Mouse (Mus musculus) intestine, postnatal 0 days (tissue): ENCODE results near the gene App. TPM values are rescaled to one million over a fixed set of nuclear protein-coding genes. Genes with fewer than 3 reads are reported as not detected.

Experiments
- ATAC-seq: fragments of 200-750 bp; cut with Nextera tagmentation; 2 replicates; pipeline ENCODE4 v1.8.0; 2017; ENCODE audit warnings: mild to moderate bottlenecking, moderate TSS enrichment, moderate library complexity
- H3K27ac ChIP-seq: fragments of 300-500 bp; sonication (generic); 2 replicates; pipeline ENCODE4 v1.5.1; 2014; ENCODE audit warnings: mild to moderate bottlenecking, low read depth, low read length, moderate library complexity
- H3K27me3 ChIP-seq: fragments of 300-500 bp; sonication (generic); replicated peaks from 2 replicates; pipeline ENCODE4 v1.6.1; 2014; ENCODE audit warnings: low read length, mixed read lengths; ENCODE audit not compliant: control insufficient read depth, insufficient read depth
- H3K36me3 ChIP-seq: fragments of 300-500 bp; sonication (generic); 2 replicates; pipeline ENCODE4 v1.6.1; 2014; ENCODE audit warnings: mild to moderate bottlenecking, moderate library complexity; ENCODE audit not compliant: control insufficient read depth, insufficient read depth
- H3K4me1 ChIP-seq: fragments of 300-500 bp; sonication (generic); replicated peaks from 2 replicates; pipeline ENCODE4 v1.6.1; 2014; ENCODE audit warnings: antibody characterized with exemption, low read length, mixed read lengths; ENCODE audit not compliant: control insufficient read depth, insufficient read depth
- H3K4me2 ChIP-seq: fragments of 300-500 bp; sonication (generic); replicated peaks from 2 replicates; pipeline ENCODE4 v1.6.1; 2014; ENCODE audit warnings: low read depth, mild to moderate bottlenecking, moderate library complexity
- H3K4me3 ChIP-seq: fragments of 300-500 bp; sonication (generic); 2 replicates; pipeline ENCODE4 v1.5.1; 2014; ENCODE audit warnings: low read depth, low read length
- H3K9ac ChIP-seq: fragments of 300-500 bp; sonication (generic); 2 replicates; pipeline ENCODE4 v1.6.1; 2014; ENCODE audit warnings: mild to moderate bottlenecking, low read depth, low read length
- H3K9me3 ChIP-seq: fragments of 300-500 bp; sonication (generic); 2 replicates; pipeline ENCODE4 v1.6.1; 2016; ENCODE audit warnings: mixed run types; ENCODE audit not compliant: control insufficient read depth
- CTCF ChIP-seq: sonication (generic); IDR thresholded peaks from 2 replicates; pipeline ENCODE4 v1.5.1; 2016; ENCODE audit warnings: low read depth, mild to moderate bottlenecking, control low read depth, antibody characterized with exemption, moderate library complexity
- WGBS: fragments of 180-500 bp; shearing (Covaris S2); extraction: QIAGEN DNeasy Blood & Tissue Kit; methylation state at CpG from one replicate; pipeline ENCODE4 v1.1.7; 2014; 5-methylcytosine and 5-hydroxymethylcytosine counted together
- polyA plus RNA-seq: library from polyadenylated mRNA; unstranded; fragments of >200 nt; fragmentation: Nextera tagmentation; extraction: Ambion mirVana; gene quantifications from 2 replicates; pipeline ENCODE4 v1.2.1, GENCODE M21; 2015

The App gene
- polyA plus RNA-seq, 1 experiment from 2014 or later, result 191 TPM

- no peaks in the 10 kb centered on the region for H3K4me1 ChIP-seq
- no peak overlapping the region for H3K4me3 ChIP-seq
- no peak overlapping the region for H3K4me2 ChIP-seq
- no peak for TF ChIP-seq CTCF
- no peaks in the 10 kb centered on the region; the same call in 1 of the 2 replicates for H3K36me3 ChIP-seq
- H3K27ac ChIP-seq, result no peak overlapping the region
- no peak for ATAC-seq
- no peaks in the 10 kb centered on the region for H3K27me3 ChIP-seq
- 93% methylated on average over 3 of the region's 3 CpGs for WGBS
- no peaks in the 10 kb centered on the region for H3K9me3 ChIP-seq
- H3K9ac ChIP-seq, result no peak overlapping the region
These were observed 188.2 kb downstream of the App start for GRCm38 (mm10) chr16:84985340-84985739.

GRCm38 (mm10) chr16:84983428-84983827, 190.1 kb downstream of the App start:
- ATAC-seq, result no peak
- 73% methylated on average over 3 of the region's 3 CpGs for WGBS
- no peak for TF ChIP-seq CTCF

GRCm38 (mm10) chr16:84982589-84982988, 191.0 kb downstream of the App start:
- Histone ChIP-seq H3K4me3 (no peak overlapping the region), H3K27ac (no peak overlapping the region), H3K4me2 (no peak overlapping the region), H3K36me3 (peaks cover 5% of the 10 kb centered on the region; the same call in 1 of the 2 replicates), H3K9ac (no peak overlapping the region), H3K27me3 (no peaks in the 10 kb centered on the region), H3K4me1 (no peaks in the 10 kb centered on the region), H3K9me3 (no peaks in the 10 kb centered on the region)
- WGBS, result 66% methylated on average over 3 of the region's 3 CpGs
- no peak for TF ChIP-seq CTCF
- ATAC-seq, result no peak

More at GRCm38 (mm10) chr16:84983428-84983827, 190.1 kb downstream of the App start:
- Histone ChIP-seq H3K4me3 (no peak overlapping the region), H3K4me2 (no peak overlapping the region), H3K4me1 (no peaks in the 10 kb centered on the region), H3K27me3 (no peaks in the 10 kb centered on the region), H3K9ac (no peak overlapping the region), H3K9me3 (no peaks in the 10 kb centered on the region), H3K27ac (no peak overlapping the region), H3K36me3 (no peaks in the 10 kb centered on the region; the same call in 1 of the 2 replicates)

GRCm38 (mm10) chr16:84978589-84978988, 195.0 kb downstream of the App start:
- ATAC-seq, result no peak
- Histone ChIP-seq H3K4me2 (no peak overlapping the region), H3K9ac (no peak overlapping the region), H3K4me1 (no peaks in the 10 kb centered on the region), H3K27me3 (no peaks in the 10 kb centered on the region), H3K9me3 (no peaks in the 10 kb centered on the region), H3K36me3 (peaks cover 29% of the 10 kb centered on the region), H3K4me3 (no peak overlapping the region), H3K27ac (no peak overlapping the region)
- 37% methylated on average over 5 of the region's 5 CpGs for whole genome bisulfite sequencing
- no peak for TF ChIP-seq CTCF

- WGBS, result 79% methylated on average over 6 of the region's 6 CpGs
These were observed 199.4 kb downstream of the App start for GRCm38 (mm10) chr16:84974176-84974518.

GRCm38 (mm10) chr16:84973446-84974175, 200.0 kb downstream of the App start:
- Histone ChIP-seq H3K4me3 (no peak overlapping the region), H3K27me3 (no peaks in the 10 kb centered on the region), H3K27ac (no peak overlapping the region), H3K9me3 (no peaks in the 10 kb centered on the region), H3K4me2 (no peak overlapping the region), H3K9ac (no peak overlapping the region), H3K36me3 (peaks cover 35% of the 10 kb centered on the region), H3K4me1 (peaks cover 4% of the 10 kb centered on the region; the same call in 1 of the 2 replicates)
- no peak for ATAC-seq
- WGBS, result 92% methylated on average over 15 of the region's 15 CpGs
- TF ChIP-seq CTCF, result no peak

More at GRCm38 (mm10) chr16:84974176-84974518, 199.4 kb downstream of the App start:
- peaks cover 4% of the 10 kb centered on the region; the same call in 1 of the 2 replicates for H3K4me1 ChIP-seq
- ATAC-seq, result no peak
- TF ChIP-seq CTCF, result no peak
- H3K9me3 ChIP-seq, result no peaks in the 10 kb centered on the region
- no peaks in the 10 kb centered on the region for H3K27me3 ChIP-seq
- no peak overlapping the region for H3K9ac ChIP-seq
- no peak overlapping the region for H3K4me2 ChIP-seq
- H3K4me3 ChIP-seq, result no peak overlapping the region
- H3K36me3 ChIP-seq, result peaks cover 35% of the 10 kb centered on the region
- no peak overlapping the region; the same call in 1 of the 2 replicates for H3K27ac ChIP-seq
